Mouse (Mus musculus): Measurements from ENCODE around the gene Bicc1.

DNA sequence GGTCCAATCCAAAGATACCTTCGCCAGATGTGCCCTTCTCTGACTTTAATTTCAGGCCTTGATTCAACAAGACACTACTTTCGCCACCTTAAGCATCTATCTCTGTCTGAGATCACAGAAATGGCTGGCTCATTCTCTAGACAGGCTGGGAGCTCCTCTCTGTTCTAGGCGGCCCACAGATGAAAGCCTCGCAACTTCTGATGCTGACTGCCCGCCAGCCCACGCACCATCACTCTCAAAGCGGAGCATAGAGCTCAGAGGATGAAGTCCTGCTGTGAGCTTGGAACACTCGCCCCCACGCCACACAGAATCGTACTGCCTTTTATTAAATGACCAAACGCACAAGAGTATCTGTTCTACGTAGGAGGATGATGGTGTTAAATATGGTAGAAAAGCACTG lies 949 bp upstream of the Bicc1 start:
- TF ChIP-seq CTCF (IDR thresholded peaks at IDR 0.05; ENCODE audit: borderline replicate concordance, control insufficient read depth, extremely low read depth, insufficient read depth, low read length, poor library complexity) (no peak), POLR2A (IDR thresholded peaks at IDR 0.05; ENCODE audit: control insufficient read depth, extremely low read depth, insufficient read depth, low read length, poor library complexity) (no peak)
